Mouse (Mus musculus) gastrocnemius, adult 18-20 months (tissue): ENCODE data around the gene Ppard. TPM values are rescaled to one million over a fixed set of nuclear protein-coding genes. Genes with fewer than 3 reads are reported as not detected.

Source experiments
- DNase-seq: peaks from one replicate; pipeline ENCODE4 v3.0.0; 2021; ENCODE audit warnings: low spot score
- total RNA-seq, 2 experiments: library from RNA; stranded (reverse); gene quantifications; 2 replicates each; pipeline ENCODE4 v1.2.3; 2021

Gene Ppard
- total RNA-seq, 2 experiments from 2014 or later = 26.3 to 27.2 TPM

- no peak for DNase-seq
Measured at GRCm38 (mm10) chr17:28255651-28256050, 23.2 kb downstream of the Ppard start.

GRCm38 (mm10) chr17:28256651-28257328 lies 24.3 kb downstream of the Ppard start:
- peak; percentile 82 for DNase-seq

- no peak for DNase-seq
Measured at GRCm38 (mm10) chr17:28258325-28258724, 25.8 kb downstream of the Ppard start.

- no peak for DNase-seq
Measured at GRCm38 (mm10) chr17:28259890-28260542, 27.5 kb downstream of the Ppard start.

- DNase-seq = no peak
Measured at GRCm38 (mm10) chr17:28260543-28260909, 28.0 kb downstream of the Ppard start.

- DNase-seq = no peak
Measured at GRCm38 (mm10) chr17:28261795-28262194, 29.3 kb downstream of the Ppard start.

- no peak for DNase-seq
Measured at GRCm38 (mm10) chr17:28263181-28263894, 30.8 kb downstream of the Ppard start.

GRCm38 (mm10) chr17:28267251-28267650 lies 34.8 kb downstream of the Ppard start:
- no peak for DNase-seq

GRCm38 (mm10) chr17:28270165-28270564 lies 37.7 kb downstream of the Ppard start:
- DNase-seq = no peak

- DNase-seq = no peak
Measured at GRCm38 (mm10) chr17:28271537-28272266, 39.2 kb downstream of the Ppard start.

- no peak for DNase-seq
Measured at GRCm38 (mm10) chr17:28272281-28272680, 39.8 kb downstream of the Ppard start.

GRCm38 (mm10) chr17:28272837-28273236 lies 40.3 kb downstream of the Ppard start:
- no peak for DNase-seq

- DNase-seq = no peak
Measured at GRCm38 (mm10) chr17:28274739-28275138, 42.2 kb downstream of the Ppard start.

- DNase-seq = no peak
Measured at GRCm38 (mm10) chr17:28277226-28277625, 44.7 kb downstream of the Ppard start.

GRCm38 (mm10) chr17:28277721-28278120 lies 45.2 kb downstream of the Ppard start:
- DNase-seq = no peak

GRCm38 (mm10) chr17:28278156-28278555 lies 45.7 kb downstream of the Ppard start:
- no peak for DNase-seq

- no peak for DNase-seq
Measured at GRCm38 (mm10) chr17:28279236-28279635, 46.7 kb downstream of the Ppard start.

- peak; percentile 85 for DNase-seq
Measured at GRCm38 (mm10) chr17:28279780-28280422, 47.4 kb downstream of the Ppard start.

- DNase-seq = no peak
Measured at GRCm38 (mm10) chr17:28280423-28280800, 47.9 kb downstream of the Ppard start.

- DNase-seq = no peak
Measured at GRCm38 (mm10) chr17:28280831-28281377, 48.4 kb downstream of the Ppard start.

- DNase-seq = no peak
Measured at GRCm38 (mm10) chr17:28281866-28282441, 49.5 kb downstream of the Ppard start.
